Mouse (Mus musculus): ENCODE results near the gene Krtap5-5. TPM values are rescaled to one million over a fixed set of nuclear protein-coding genes. Genes with fewer than 3 reads are reported as not detected.
"Not testable (repeated sequence)": the region's sequence is repeated elsewhere in the genome, so short reads cannot be mapped to it uniquely, and the experiment has no call there.

The Krtap5-5 gene
- not detected for total RNA-seq (2018; cell fraction: chromatin; rRNA removed)
- not detected for total RNA-seq (2018; cell fraction: cytosol; rRNA removed)
- not detected for total RNA-seq (2018; cell fraction: nucleus; rRNA removed)
- not detected in 3 replicates for polyA plus RNA-seq (2018)

DNA sequence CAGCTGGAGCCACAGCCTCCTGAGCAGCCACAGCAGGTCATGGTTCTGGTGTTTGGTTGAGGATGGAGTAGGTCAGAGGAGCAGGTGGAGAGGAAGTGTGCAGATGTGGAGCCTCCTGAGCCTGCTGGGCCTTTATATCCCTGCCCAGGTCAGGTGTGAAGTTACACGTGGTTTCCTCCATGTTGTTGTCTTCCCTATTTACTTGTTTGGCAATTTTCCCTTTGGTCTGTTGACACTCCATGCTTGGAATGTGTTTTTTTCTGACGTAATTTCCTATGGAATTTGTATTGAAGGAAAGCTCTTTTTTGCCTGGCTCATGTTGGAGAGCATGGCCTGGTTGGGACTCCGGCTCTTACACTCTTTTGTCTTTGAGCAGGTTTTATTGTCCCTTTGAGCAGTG is at the start of gene Krtap5-5:
Gene Krtap5-5 (minus strand): TSS at position 101 of the 400 bp plus-strand sequence.
- H3K4me3 ChIP-seq (ENCODE audit: inconsistent target); H3K79me2 ChIP-seq (ENCODE audit: inconsistent target); H3K27ac ChIP-seq; H3K36me3 ChIP-seq (ENCODE audit: inconsistent target): not testable (repeated sequence)
- 65% methylated on average over 3 of the region's 3 CpGs for WGBS (ENCODE audit: missing documents)

DNA sequence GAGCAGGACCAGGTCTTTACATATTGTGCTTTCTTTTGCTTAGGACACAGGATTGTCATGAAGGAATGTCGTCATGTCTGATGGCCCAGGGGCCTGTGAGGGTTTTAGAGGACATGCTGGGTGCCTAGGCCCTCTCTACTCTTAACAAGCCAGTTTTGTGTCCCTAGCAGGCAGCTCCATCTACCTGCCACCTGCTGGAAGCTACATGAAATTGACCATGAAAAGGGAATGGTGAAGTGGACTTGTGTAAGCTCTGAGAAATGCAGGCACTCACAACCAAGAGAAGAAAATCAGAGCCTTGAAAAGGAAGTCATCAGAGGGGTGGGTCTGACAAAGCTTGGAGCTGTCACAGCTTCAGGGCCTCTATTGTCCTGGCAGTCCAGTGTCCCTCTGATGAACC is 49.5 kb upstream of the Krtap5-5 start:
- H3K27ac ChIP-seq; H3K79me2 ChIP-seq (ENCODE audit: inconsistent target); H3K36me3 ChIP-seq (ENCODE audit: inconsistent target); H3K4me3 ChIP-seq (ENCODE audit: inconsistent target): not testable (repeated sequence)
- WGBS (ENCODE audit: missing documents), result 100% methylated on average over 1 of the region's 1 CpGs

DNA sequence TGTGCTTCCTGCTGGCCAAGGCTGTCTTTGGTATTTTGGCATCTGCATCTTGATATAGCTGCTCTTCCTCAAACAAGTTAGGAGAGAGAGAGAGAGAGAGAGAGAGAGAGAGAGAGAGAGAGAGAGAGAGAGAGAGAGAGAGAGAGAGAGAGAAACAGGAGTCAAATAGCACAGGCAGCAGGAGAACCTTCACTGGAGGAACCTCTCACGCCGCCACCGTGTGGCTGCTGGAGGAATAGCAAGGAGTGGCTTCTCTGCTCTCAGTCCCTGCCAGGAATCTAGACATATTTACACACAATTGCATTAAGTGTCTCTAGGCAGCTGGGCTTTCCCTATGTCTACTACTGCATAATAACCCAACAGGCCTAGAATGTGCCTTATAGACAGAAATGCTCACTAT is 48.4 kb upstream of the Krtap5-5 start:
- H3K27ac ChIP-seq; H3K4me3 ChIP-seq (ENCODE audit: inconsistent target); H3K79me2 ChIP-seq (ENCODE audit: inconsistent target); H3K36me3 ChIP-seq (ENCODE audit: inconsistent target): not testable (repeated sequence)
- 0% methylated on average over 3 of the region's 3 CpGs for WGBS (ENCODE audit: missing documents)

DNA sequence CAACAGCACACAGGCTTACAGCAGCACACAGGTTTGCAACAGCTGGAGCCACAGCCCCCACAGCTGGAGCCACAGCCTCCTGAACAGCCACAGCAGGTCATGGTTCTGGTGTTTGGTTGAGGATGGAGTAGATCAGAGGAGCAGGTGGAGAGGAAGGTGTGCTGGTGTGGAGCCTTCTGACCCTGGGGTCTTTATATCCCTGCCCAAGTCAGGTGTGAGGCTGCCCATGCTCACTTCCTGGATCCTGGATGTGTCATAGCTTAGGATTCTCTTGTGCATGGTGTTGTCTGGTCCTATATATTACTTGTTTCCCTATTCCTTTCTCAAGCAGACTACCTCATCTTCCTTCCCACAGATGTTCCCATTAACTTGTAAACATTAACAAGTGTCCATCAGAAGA is 44.5 kb upstream of the Krtap5-5 start, which contains the start of gene Gm4559:
Gene Gm4559 (minus strand): TSS at position 101 of the 400 bp plus-strand sequence.
- H3K36me3 ChIP-seq (ENCODE audit: inconsistent target); H3K4me3 ChIP-seq (ENCODE audit: inconsistent target); H3K27ac ChIP-seq; H3K79me2 ChIP-seq (ENCODE audit: inconsistent target): not testable (repeated sequence)

DNA sequence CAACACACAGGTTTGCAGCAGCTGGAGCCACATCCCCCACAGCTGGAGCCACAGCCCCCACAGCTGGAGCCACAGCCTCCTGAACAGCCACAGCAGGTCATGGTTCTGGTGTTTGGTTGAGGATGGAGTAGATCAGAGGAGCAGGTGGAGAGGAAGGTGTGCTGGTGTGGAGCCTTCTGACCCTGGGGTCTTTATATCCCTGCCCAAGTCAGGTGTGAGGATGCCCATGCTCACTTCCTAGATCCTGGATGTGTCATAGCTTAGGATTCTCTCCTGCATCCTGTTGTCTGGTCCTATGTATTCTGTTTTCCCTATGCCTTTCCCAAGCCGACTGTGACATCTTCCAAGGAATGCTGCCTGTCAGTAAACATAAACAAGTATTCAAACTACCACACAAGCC is 28.5 kb upstream of the Krtap5-5 start, which contains the start of gene Gm2431:
Gene Gm2431 (minus strand): TSS at position 101 of the 400 bp plus-strand sequence.
- not testable (repeated sequence) for H3K4me3 ChIP-seq (ENCODE audit: inconsistent target); H3K36me3 ChIP-seq (ENCODE audit: inconsistent target)

DNA sequence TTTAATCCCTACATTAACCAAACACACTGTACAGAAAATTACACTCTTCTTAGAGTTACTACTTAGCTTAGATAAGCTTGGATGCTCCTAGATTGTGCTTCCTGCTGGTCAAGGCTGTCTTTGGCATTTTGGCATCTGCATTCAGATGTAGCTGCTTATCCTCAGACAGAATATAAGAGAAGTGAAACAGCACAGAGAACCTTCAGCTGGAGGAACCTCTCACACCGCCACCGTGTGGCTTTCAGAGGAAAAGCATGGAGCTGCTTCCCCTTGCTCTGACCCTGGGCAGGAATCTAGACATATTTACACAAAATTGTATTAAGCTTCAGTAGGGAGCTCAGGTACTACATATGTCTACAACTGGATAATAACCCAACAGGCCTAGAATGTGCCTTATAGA is 25.7 kb upstream of the Krtap5-5 start:
- no peak overlapping the region for H3K4me3 ChIP-seq (ENCODE audit: inconsistent target)
- WGBS (ENCODE audit: missing documents), result 4% methylated on average over 2 of the region's 2 CpGs
- no peak overlapping the region for H3K27ac ChIP-seq
- no peaks in the 10 kb centered on the region for H3K79me2 ChIP-seq (ENCODE audit: inconsistent target)
- no peaks in the 10 kb centered on the region for H3K36me3 ChIP-seq (ENCODE audit: inconsistent target)

More for the DNA sequence above, 28.5 kb upstream of the Krtap5-5 start, which contains the start of gene Gm2431:
- not testable (repeated sequence) for H3K79me2 ChIP-seq (ENCODE audit: inconsistent target); H3K27ac ChIP-seq
- WGBS (ENCODE audit: missing documents), result 29% methylated on average over 1 of the region's 1 CpGs

DNA sequence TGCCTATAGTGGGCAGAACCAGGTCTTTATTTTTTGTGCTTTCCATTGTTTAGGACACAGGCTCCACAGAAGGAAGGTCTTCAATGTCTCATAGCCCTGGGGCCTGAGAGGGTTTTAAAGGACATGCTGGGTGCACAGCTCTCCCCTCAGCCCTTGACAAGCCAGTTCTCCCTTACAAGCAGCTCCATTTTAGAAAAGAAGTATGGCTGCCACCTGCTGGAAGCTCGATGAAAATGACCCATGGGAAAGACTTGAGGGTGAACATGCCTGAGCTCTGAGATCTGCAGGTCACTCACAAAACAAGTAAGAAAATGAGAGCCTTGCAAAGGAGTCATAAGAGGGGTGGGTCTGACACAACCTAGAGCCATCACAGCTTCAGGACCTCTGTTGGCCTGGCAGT is 20.1 kb upstream of the Krtap5-5 start:
- Histone ChIP-seq H3K4me3 (ENCODE audit: inconsistent target) (no peak overlapping the region), H3K36me3 (ENCODE audit: inconsistent target) (no peaks in the 10 kb centered on the region), H3K27ac (no peak overlapping the region), H3K79me2 (ENCODE audit: inconsistent target) (no peaks in the 10 kb centered on the region)
- WGBS (ENCODE audit: missing documents), result 0% methylated on average over 1 of the region's 1 CpGs

DNA sequence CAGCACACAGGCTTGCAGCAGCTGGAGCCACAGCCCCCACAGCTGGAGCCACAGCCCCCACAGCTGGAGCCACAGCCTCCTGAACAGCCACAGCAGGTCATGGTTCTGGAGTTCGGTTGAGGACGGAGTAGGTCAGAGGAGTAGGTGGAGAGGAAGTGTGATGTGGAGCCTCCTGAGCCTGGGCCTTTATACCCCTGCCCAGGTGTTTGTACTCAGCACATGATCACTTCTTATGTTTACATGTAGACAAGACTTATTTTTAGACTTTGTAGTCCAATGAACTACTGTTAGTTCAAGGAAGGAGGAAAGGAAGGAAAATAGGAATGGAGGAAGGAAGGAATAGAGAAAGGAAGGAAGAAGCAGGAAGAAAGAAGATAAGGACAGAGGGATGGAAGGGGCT is 11.2 kb upstream of the Krtap5-5 start, which contains the start of gene Gm40460:
Gene Gm40460 (minus strand): TSS at position 101 of the 400 bp plus-strand sequence.
- H3K79me2 ChIP-seq (ENCODE audit: inconsistent target), result no peaks in the 10 kb centered on the region
- no peak within 1 kb of the TSS for H3K4me3 ChIP-seq (ENCODE audit: inconsistent target)
- no peaks in the 10 kb centered on the region for H3K36me3 ChIP-seq (ENCODE audit: inconsistent target)
- 48% methylated on average over 2 of the region's 2 CpGs for WGBS (ENCODE audit: missing documents)
- H3K27ac ChIP-seq, result no peak within 1 kb of the TSS

DNA sequence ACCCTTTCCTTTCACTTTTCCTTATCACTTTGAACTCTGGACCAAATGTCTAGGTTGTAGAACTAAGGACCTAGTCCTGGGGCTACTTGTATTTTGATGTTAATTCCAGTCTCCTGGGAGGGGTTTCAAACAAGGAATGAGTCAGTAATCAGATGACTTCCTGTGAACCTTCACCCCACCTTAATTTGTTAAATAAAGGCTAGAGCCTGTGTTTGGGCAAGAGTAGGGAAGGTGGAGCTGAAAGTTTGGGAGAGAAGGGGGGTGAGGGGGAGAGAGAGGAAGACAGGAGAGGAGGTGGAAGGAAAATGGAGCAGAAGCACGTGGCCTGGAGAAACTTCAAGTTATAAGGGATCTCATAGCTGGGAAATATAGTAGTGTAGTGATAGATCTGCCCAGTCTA is 1.8 kb upstream of the Krtap5-5 start:
- Histone ChIP-seq H3K4me3 (ENCODE audit: inconsistent target) (no peak overlapping the region), H3K36me3 (ENCODE audit: inconsistent target) (no peaks in the 10 kb centered on the region), H3K27ac (no peak overlapping the region), H3K79me2 (ENCODE audit: inconsistent target) (no peaks in the 10 kb centered on the region)
- 100% methylated on average over 1 of the region's 1 CpGs for WGBS (ENCODE audit: missing documents)

DNA sequence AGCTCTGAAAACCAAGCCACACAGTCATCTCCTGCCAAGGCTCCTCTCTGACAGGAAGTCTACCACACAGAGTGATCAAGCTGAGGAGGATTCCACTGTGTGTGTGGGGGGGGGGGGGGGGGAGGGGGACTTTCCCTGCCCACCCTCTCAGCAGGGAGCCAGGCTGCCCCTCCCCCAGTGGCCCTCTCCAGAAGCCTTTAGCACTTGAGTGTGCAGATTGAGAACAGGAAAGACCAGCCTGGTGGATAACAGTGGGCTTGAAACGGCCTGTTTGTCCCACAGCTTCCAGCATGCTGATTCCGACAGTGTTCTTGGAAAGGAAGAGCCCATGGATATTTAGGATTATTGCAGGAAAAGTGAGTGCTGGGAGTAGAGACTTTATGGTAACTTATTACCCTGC is 5.3 kb downstream of the Krtap5-5 start:
- Histone ChIP-seq H3K4me3 (ENCODE audit: inconsistent target) (no peak overlapping the region), H3K27ac (no peak overlapping the region), H3K79me2 (ENCODE audit: inconsistent target) (no peaks in the 10 kb centered on the region), H3K36me3 (ENCODE audit: inconsistent target) (no peaks in the 10 kb centered on the region)
- 67% methylated on average over 2 of the region's 2 CpGs for WGBS (ENCODE audit: missing documents)

DNA sequence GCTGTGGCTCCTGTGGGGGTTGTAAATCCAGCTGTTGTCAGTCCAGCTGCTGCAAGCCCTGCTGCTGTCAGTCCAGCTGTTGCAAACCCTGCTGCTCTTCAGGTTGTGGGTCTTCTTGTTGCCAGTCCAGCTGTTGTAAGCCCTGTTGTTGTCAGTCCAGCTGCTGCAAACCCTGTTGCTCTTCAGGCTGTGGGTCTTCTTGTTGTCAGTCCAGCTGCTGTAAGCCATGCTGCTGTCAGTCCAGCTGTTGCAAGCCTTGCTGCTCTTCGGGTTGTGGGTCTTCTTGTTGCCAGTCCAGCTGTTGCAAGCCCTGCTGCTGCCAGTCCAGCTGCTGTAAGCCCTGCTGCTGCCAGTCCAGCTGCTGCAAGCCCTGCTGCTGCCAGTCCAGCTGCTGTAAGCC is 17.6 kb downstream of the Krtap5-5 start:
- not testable (repeated sequence) for H3K36me3 ChIP-seq (ENCODE audit: inconsistent target); H3K27ac ChIP-seq; H3K4me3 ChIP-seq (ENCODE audit: inconsistent target); H3K79me2 ChIP-seq (ENCODE audit: inconsistent target)
- 13% methylated on average over 1 of the region's 1 CpGs for WGBS (ENCODE audit: missing documents)

DNA sequence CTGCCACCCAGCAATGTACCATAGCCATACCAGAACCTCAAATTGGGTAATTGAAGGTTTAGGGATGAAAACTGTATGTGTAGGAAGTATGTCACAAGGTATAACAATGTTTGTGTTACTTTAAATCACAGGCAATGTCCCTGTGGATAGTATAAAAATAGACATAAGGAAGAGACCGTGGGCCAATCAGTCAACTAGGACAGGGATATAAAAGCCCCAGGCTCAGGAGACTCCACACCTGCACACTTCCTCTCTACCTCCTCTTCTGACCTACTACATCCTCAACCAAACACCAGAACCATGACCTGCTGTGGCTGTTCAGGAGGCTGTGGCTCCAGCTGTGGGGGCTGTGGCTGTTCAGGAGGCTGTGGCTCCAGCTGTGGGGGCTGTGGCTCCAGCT is 18.2 kb downstream of the Krtap5-5 start, which contains the start of gene Gm7579:
Gene Gm7579 (plus strand): TSS at position 301 of the 400 bp plus-strand sequence.
- no peaks in the 10 kb centered on the region for H3K79me2 ChIP-seq (ENCODE audit: inconsistent target)
- H3K36me3 ChIP-seq (ENCODE audit: inconsistent target), result no peaks in the 10 kb centered on the region
- no peak within 1 kb of the TSS for H3K27ac ChIP-seq
- WGBS (ENCODE audit: missing documents), result 45% methylated on average over 1 of the region's 1 CpGs
- H3K4me3 ChIP-seq (ENCODE audit: inconsistent target), result no peak within 1 kb of the TSS

DNA sequence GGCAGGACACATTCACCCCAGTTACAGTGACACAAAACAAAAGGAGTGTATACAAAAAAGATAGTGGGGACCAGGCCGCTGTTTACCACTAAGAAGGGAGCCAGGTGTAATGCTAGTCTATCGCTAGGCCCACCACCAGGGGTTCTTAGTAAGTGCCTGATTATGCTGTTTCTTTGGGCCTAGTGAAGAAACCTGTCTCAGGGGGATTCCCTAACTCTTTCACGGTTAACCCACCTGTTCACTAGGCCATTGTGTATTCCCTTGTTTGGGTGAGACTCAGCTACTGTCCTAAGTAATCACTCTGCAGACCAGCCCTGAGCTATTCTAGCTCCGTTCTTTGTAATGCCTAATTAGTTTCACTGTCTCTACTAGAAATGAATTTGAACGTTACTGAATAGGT is 22.9 kb downstream of the Krtap5-5 start:
- H3K36me3 ChIP-seq (ENCODE audit: inconsistent target); H3K79me2 ChIP-seq (ENCODE audit: inconsistent target); H3K27ac ChIP-seq; H3K4me3 ChIP-seq (ENCODE audit: inconsistent target): not testable (repeated sequence)
- WGBS (ENCODE audit: missing documents), result 93% methylated on average over 5 of the region's 5 CpGs

DNA sequence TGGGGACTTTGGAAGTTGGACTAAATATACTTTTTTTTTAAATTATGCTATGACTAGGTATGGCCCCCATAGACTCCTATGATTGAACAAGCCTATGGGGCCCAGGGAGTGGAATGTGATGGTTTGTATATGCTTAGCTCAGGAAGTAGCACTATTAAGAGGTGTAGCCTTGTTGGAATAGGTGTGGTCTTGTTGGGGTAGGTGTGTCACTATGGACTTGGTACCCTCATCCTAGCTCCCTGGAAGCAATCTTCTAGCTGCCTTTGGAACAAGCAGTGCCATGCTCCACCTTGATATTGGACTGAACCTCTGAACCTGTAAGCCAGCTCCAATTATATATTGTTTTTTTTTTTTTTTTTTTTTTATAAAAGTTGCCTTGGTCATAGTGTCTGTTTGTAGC is 24.3 kb downstream of the Krtap5-5 start:
- Histone ChIP-seq H3K79me2 (ENCODE audit: inconsistent target) (no peaks in the 10 kb centered on the region), H3K27ac (no peak overlapping the region), H3K36me3 (ENCODE audit: inconsistent target) (no peaks in the 10 kb centered on the region), H3K4me3 (ENCODE audit: inconsistent target) (no peak overlapping the region)

DNA sequence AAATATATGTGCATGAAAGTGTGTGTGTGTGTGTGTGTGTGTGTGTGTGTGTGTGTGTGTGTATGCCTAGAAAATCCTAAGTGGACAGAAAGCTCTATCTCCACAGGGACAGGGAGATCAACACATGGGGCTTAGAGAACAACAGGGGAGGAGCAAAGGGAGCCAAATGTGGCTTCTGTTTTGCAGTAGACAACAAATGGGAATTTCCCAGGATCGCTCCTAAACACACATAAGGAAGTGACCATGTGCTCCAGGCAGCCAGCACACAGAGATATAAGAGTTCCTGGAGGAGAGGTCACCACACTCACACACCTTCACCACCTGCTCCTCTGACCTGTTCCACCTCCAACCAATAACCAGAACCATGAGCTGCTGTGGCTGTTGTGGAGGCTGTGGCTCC is 28.7 kb downstream of the Krtap5-5 start, which contains the start of gene Krtap5-3:
Gene Krtap5-3 (plus strand): TSS at position 301 of the 400 bp plus-strand sequence.
- Histone ChIP-seq H3K4me3 (ENCODE audit: inconsistent target) (no peak within 1 kb of the TSS), H3K27ac (no peak within 1 kb of the TSS), H3K79me2 (ENCODE audit: inconsistent target) (no peaks in the 10 kb centered on the region), H3K36me3 (ENCODE audit: inconsistent target) (no peaks in the 10 kb centered on the region)
- 69% methylated on average over 1 of the region's 1 CpGs for WGBS (ENCODE audit: missing documents)

DNA sequence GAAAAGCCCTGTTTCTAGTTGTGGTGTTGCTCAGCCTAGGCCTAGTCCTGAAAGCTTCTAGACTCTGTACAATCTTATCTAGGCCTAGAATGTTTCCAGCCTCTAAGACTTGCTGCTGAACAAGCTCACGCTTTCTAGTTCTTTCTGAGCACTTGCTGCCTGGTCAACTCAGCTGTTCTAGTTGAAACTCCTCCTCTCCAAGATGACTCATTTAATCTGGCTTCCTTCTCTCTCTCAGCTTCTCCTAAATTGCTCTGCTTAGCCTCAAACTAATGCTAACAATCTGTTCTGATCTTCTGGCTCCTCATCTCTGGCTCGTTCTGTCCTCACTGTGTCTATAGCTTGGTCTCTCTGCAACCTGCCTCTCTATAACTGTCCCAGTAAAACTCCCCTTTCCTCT is 31.0 kb downstream of the Krtap5-5 start:
- no peak overlapping the region for H3K27ac ChIP-seq
- 60% methylated on average over 2 of the region's 2 CpGs for WGBS (ENCODE audit: missing documents)
- no peaks in the 10 kb centered on the region for H3K79me2 ChIP-seq (ENCODE audit: inconsistent target)
- no peak overlapping the region for H3K4me3 ChIP-seq (ENCODE audit: inconsistent target)
- no peaks in the 10 kb centered on the region for H3K36me3 ChIP-seq (ENCODE audit: inconsistent target)

All from macrophage (primary cell).